Mouse (Mus musculus): ENCODE data around the gene Hnf4a. TPM values are rescaled to one million over a fixed set of nuclear protein-coding genes. Genes with fewer than 3 reads are reported as not detected.
A peak's percentile ranks its signal among the peaks of the same experiment; 100 is the strongest.

Gene Hnf4a
- total RNA-seq, 2 experiments from 2014 or later: not detected

DNA sequence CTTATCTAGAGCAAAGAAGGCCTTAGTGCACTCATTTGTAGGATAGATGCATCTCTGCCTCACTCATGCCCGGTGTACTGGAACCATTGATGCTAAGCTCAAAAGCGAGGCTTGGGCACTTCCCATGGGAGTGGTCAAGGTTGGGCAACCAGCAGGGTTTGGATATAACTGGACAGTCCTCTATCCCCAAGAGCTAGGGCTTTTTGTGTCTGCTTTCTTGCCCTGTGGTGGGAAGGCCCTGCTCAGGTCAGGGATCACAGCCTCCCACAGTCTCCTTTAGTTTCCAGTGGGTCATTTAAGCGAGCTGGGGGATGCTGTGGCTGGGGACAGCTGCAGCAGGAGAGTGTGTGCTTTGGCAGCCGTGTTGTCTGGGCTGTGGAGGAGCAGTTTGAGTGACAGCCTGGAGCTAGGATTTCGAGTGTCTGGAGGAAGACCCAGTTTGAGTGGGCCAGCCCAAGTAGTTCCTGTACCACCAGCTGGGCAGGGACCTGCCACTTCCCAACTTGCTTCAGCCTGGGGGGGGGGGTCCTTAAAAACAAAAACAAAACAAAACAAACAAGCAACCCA lies 16.8 kb upstream of the Hnf4a start:
- ATAC-seq (replicated peaks; ENCODE audit: low FRiP score, poor library complexity, severe bottlenecking): no peak

DNA sequence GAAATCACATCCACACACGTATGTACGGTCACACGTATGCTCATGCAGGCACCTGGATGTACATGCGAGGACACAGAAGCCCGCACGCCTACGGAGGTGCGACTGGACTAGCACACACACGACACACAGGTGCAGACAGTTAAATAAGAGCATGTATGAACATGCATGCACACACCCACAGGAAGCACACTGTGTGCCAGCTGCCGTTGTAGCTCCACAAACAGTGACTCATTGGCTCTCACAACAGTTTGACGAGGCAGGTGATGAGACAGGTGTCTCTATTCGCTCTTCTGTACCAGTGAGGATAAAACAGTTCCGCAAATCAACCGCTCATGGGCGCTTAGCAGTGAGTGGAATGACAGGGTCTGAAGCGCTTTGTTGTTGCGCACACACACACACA lies 16.0 kb upstream of the Hnf4a start:
- ATAC-seq (replicated peaks; ENCODE audit: low FRiP score, poor library complexity, severe bottlenecking): no peak

DNA sequence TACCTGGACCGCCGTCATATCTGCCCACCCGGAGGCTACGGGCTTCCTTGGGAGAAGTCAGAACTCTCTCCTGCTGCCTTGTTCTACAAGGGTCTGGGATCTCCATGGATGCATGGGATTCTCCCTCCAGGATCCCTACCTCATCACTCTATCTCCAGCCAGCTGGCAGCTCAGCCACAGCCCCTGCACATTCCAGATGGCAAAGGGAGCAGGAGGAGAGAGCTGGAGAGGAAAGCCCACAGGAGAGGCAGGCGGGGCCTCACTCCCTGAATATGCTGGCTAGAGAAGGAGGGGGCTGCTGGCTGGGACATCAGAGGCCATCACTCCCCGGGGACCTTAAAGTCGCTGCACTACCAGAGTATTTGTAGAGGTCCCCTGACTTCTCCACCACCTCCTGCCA lies 15.3 kb upstream of the Hnf4a start:
- no peak for ATAC-seq (replicated peaks; ENCODE audit: low FRiP score, poor library complexity, severe bottlenecking)

DNA sequence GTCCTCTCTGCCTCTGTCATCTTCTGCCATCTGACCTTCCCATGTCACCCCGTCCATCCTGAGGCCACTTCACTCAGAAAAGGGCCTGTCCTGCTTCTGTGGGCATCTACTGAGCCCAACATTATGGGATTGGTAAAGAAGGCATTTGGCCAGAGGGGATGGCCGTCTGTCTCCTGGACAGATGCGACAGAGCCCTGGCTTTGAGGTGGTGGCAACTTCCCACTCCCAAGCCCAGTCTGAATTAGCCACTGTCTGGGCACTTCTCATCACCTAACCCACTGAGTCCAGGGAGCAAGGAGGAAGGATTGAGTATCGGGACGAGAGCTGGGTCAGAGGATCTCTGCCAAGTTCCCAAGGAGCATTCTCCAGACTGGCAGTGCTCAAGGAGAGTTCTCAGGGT lies 14.6 kb upstream of the Hnf4a start, which contains the start of gene R3hdml:
TSS of gene R3hdml (plus strand) at position 301 of the 400 bp plus-strand sequence.
- no peak for ATAC-seq (replicated peaks; ENCODE audit: low FRiP score, poor library complexity, severe bottlenecking)

DNA sequence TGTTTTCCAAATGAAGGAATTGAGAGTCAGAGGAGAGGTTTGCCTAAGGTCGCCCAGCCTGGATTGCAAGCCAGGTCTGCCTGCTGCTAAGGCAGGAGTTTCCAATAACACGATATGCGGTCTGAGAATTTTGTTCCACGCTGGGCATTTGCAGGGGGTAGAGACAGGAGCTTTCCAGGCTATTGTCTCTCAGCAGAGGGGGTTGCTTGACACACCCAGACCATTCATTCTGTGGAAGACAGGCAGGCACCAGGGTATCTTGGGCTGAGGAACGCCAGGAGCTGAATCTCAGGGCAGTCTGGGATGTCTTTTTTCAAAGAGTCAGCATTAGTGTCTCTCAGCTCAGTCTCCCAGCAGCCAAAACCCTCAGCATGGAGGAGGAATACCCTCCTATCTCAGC lies 13.6 kb upstream of the Hnf4a start:
- ATAC-seq (replicated peaks; ENCODE audit: low FRiP score, poor library complexity, severe bottlenecking): no peak

DNA sequence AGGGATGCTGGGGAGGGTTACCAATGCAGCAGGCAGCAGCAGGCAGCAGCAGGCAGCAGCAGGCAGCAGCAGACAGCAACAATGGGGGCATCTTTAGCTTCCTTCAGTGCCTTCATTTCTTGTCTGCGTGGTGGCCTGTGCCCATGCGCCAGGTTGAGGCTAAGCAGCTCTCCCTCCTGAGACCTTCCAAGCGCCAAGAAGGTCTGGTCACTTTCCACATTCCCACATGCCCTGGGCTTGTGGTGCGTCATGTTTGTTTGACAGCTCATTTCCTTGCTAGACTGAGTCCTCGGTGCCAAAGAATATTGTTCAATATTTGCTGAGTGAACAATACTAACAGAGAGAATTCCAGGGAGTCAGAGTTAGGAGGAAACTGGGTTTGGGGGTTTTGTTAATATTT lies 12.6 kb upstream of the Hnf4a start:
- ATAC-seq (replicated peaks; ENCODE audit: low FRiP score, poor library complexity, severe bottlenecking): no peak

DNA sequence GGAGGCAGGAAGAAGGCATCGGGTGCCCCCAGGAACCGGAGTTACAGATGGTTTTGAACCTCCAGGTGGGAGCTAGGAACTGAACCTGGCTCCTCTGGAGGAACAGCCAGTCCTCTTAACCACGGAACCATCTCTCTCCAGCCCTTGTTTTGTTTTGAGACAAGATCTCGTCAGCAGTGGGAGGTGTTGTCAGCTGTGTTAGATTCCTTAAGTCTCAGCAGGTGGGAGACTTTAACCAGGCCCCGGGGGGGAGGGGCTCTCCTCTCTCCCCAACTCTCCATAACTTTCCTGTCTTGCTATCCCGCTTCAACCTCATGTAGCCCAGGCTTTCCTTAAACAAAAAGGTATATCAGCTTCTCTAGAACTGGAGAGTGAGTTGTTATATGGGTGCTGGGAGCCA lies 12.2 kb upstream of the Hnf4a start:
- ATAC-seq (replicated peaks; ENCODE audit: low FRiP score, poor library complexity, severe bottlenecking): no peak

DNA sequence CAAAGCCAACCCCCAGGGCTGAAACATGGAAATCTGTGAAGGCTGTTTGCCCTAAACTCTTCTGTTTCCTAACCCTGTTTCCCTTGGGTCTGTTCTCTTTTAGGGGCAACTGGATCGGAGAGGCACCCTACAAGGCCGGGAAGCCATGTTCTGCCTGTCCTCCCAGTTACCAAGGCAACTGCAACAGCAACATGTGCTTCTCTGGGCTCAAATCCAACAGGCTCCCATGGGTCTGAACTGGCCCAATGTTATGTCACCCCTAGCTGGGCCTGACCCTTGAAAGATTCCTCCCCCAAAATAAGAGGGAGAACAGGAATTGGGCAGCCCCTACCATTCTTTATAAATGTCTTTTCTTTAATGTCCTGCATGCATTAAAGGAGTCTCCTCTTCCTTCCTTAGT lies 4.4 kb upstream of the Hnf4a start:
- ATAC-seq (replicated peaks; ENCODE audit: low FRiP score, poor library complexity, severe bottlenecking): no peak

DNA sequence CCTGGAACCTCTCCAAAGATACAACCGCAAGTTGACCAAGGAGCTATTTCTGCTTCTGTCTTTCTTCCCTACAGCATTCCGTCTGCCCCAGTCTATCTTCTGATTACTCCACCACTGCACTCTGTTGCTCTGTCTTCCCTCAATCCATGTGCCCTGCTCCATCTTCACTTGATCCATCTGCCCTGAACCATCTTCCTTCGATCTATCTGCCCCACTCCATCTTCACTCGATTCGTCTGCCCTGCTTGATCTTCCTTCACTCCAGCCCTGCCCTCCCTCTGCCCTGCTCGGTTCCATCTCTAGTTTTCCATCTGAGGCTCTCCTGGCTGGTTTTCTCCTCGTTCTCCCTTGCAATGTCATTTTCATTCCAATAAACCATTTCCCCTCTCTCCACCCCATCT lies 3.4 kb upstream of the Hnf4a start:
- no peak for ATAC-seq (replicated peaks; ENCODE audit: low FRiP score, poor library complexity, severe bottlenecking)

DNA sequence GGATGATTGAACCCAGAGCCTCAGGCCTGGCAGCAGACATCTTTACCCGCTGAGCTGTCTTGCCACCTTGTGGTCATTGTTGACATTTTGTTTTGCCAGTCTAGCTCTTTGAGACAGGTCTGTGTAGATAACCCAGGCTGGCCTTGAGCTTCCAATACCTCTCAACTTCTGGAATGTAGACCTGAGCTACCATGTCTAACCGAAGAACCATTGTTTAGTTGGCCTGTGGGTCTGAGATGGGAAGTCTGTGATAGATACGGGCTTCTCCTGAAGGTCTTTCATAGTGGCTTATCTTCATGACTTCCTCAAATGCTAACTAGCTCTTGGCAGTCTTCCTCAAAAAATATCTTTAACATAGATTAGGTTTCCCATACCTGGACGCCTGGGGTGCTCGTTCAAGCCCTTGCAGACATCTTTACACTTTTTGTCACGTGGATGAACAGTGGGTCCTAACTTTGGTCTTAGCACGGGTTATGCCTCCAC lies 19.2 kb downstream of the Hnf4a start:
- no peak for ATAC-seq (replicated peaks; ENCODE audit: low FRiP score, poor library complexity, severe bottlenecking)

DNA sequence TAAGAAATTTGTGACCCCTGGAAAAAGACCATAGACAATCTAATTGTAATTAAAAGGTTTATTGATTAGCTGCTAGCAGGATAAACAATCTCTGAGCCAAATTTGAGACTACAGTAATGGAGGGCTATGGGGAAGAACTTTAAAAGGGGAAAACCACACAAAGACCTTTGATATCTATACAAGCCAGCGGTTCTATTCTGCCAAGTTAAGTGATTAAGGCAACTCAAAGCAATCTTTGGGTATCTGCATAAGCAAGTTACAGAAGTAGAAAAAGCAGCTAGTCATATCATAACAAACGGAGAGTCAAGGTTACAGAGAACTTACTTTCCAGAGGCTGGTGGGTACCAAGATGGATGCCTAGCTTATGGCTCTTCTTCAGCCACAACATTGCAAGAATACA lies 20.9 kb downstream of the Hnf4a start:
- no peak for ATAC-seq (replicated peaks; ENCODE audit: low FRiP score, poor library complexity, severe bottlenecking)

DNA sequence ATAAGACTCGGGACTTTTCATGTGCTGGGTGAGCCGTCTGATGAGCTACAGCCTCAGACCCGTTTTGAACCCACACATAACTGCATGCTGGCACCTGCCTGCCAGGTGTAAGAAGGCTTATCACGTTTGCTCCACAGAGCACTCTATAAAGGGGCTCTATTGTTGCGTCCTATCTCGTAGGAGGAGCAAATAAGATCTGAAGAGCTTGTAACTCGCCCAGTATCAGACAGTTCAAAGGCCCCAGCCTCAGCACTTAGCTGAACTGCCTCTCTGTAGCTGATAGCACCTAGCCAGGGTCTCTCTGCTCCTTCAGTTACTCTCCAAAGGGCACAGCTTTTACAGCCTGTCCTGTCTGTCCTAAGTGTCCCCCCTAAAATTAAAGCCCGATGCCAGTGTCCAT lies 23.8 kb downstream of the Hnf4a start:
- ATAC-seq (replicated peaks; ENCODE audit: low FRiP score, poor library complexity, severe bottlenecking): no peak

DNA sequence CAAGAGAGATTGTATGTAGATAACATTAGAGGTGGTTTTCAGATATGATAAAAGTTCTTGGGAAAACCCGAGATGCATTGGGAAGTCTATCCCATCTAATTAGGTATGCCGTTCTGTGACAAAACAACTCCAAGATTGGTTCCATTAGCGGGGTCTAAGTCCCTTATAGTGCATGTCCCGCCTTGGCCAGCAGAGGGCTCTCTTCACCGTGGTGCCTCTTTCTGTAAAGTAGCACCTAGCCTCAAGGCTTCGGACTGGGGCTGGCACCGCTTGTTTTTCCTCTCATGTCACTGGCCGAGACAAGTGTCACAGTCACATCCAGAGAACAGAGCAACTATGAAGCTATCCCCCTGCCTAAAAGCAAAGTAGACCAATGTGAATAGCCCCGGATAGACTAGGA lies 25.3 kb downstream of the Hnf4a start:
- peak; percentile 65; the same call in 1 of the 2 replicates for ATAC-seq (replicated peaks; ENCODE audit: low FRiP score, poor library complexity, severe bottlenecking)

DNA sequence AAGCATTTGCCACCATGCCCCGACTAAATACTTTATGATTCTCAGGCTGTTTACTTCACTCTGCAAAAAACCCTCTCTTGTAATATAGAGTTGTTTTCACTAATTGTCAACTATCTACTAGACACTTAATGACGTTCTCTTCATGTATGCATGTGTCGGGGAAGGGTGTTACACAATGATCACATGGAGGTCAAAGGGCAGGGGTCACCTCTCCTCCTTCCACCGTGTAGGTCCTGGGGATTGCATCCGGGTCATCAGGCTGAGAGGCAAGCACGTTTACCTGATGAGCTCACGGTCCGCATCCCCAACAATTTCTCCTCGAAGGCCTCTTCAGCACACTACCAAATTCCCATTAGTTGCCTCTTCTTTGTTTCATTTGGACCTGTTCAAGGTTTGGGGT lies 26.6 kb downstream of the Hnf4a start:
- ATAC-seq (replicated peaks; ENCODE audit: low FRiP score, poor library complexity, severe bottlenecking): no peak

DNA sequence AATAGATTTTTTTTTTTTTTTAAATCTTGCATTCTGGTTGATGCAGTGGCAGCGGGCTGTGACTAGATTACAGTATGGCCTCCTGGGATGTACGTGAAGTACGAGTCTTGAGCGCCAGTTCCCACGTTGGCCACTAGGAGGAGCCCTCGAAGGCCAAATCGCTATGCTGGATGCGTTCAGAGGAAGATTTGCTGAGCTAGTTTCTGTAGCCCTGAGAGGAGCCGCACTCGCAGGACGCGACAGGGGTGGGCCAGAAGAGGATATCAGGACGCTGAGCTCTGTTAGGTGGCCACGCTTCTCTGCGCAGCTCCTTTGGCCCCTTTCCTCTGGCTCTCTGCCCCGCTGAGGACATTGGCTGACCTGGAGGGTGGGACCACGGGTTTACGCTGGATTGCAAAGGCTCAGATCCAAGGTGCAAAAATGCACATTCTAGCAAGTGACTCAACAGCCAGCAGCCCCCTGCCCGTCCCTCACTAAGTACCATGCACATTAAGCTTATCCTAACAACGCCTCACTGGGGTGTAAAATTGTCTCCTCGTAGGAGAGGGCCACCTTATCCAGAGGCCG lies 28.4 kb downstream of the Hnf4a start:
- ATAC-seq (replicated peaks; ENCODE audit: low FRiP score, poor library complexity, severe bottlenecking): peak; percentile 80

DNA sequence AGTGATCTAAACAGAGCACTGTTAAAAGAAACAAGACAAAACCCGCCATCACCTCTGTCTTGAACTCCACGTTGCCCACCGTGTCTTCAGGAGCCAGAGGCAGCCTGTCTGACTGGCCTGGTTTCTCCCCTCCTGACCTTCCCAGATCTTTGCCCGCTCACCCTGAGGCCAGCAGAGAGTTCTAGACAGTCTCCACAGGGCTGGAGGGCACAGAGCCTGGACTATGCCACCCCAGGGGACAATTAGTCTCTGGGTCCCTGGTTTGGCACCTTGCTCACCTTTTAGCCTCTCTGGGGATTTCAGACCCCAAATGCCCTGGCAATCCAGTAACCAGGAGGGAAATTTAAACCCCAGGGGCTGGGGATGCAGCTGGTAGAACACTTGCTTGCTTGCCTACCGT lies 30.8 kb downstream of the Hnf4a start:
- ATAC-seq (replicated peaks; ENCODE audit: low FRiP score, poor library complexity, severe bottlenecking): no peak

DNA sequence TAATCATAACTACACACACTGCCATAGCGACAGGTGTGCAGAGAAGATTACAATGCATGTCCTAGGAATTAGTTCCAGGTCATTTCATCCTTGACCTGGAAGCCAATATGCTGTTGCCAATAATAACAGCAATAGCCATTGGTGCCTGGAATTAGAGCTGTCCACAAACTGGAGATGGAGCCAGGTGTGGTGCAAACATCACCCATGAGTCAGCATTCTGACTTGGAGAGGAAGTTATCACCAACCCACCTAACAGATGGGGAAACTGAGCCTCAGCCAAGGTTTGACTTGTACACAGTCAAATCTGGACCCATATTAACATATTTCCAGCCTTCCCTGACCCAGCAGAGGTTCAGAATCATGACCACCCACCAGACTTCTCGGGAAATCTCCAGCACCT lies 31.8 kb downstream of the Hnf4a start:
- ATAC-seq (replicated peaks; ENCODE audit: low FRiP score, poor library complexity, severe bottlenecking): no peak

DNA sequence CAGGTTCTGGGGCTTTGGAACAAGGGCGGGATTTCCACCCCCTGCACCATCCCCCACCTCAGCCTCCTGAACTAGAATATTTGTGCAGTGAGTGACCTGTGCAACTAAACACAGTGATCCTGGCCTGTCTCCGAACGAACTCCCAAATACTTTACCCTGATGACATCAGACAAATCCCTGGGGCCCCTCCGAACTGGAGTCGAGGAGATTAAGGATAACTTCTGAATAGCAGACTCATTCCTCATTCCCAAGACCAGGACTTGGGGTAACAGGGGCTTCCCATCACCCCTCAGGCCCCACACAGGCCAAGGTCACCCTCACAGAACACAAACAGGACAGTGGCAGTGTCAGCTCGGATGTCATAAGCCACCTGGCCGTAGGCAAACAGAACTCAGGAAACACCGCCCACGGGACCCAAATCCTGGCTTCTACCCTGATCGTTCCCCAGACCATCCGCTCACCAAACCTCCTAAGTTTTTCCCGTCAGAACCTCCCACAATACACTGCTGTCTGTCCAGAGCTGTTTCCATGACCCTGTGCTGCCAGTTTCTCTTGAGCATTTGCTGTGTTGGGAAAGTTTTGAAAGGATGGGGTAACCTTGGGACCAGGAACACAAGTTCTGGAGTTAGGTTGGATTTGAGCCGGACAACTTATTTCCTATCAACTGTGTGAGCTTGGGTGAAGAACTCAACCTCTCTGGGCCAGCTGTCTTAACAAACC lies 32.9 kb downstream of the Hnf4a start:
- no peak for ATAC-seq (replicated peaks; ENCODE audit: low FRiP score, poor library complexity, severe bottlenecking)

DNA sequence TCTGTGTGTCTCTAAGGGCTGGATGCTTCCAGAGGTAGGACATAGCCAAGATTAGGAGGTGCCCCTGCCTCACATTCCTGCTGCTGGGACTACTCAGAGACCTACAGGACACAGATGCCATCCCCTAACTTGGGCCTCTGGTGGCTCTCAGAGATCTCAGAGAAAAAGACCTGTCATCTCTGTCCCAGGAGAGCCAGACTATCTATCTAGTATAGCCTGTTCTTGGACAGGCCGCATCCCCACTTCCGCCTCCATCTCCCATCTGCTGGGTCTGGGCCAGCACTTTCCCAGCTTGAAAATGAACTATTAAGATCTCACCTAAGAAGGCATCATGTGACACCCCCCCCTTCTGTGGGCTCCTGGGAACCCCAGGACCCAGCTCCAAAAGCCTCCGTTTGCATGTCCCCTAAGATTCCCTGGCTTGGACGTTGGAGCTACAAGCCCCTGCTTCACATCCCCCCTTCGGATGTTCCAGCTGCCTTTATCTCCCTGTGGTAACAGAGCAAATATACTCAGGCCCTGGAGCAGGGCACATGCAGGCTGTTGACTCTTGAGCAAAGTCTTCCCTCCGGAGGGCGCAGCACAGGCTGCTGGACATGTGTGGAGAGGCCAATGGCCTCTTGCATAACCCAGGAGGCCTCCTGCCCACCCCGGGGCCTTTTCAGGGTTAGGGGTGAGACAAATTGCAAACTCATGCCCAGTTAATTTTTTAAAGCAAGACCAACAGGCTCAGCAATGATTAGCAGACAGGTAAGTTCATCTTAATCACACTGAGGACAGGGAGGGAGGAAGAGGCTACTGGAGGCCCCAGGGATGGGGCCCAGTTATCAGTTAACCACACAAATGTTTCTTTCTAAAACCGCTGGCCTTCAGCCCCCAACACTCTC lies 33.9 kb downstream of the Hnf4a start:
- no peak for ATAC-seq (replicated peaks; ENCODE audit: low FRiP score, poor library complexity, severe bottlenecking)

DNA sequence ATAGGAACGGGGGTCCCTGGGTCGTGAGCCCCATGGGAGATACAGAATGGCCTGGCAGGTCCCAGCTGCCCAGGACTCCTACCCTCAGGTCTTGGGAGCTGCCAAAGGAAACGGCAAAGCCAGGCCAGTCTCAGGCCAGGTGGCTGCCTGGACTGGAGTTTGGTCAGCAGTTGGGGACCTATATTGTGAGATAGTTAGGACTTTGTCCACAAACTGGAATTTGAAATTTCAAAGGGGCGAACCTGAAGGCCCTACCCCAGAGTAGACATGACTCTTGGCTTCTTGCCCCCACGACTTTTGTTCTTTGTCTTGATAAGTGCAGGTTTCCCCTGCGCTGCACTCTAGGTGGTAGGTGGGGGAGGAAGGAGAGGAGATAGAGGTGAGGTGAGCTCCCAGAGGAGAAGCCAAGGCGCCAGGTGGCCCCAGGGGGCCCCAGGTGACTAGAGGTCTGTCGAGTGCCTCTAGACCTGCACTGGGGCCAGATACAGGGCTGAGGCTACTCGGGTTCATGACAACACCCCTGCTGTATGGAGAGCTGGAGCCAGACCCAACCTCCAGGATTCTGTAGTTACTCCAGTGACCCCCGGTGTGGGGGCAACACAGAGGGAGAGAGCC lies 35.1 kb downstream of the Hnf4a start:
- ATAC-seq (replicated peaks; ENCODE audit: low FRiP score, poor library complexity, severe bottlenecking): no peak

Data from erythroid progenitor cell, adult 5-6 weeks (primary cell).